Mouse (Mus musculus) left cerebral cortex, postnatal 4 days (tissue): ENCODE data around the gene H2-T24. TPM values are rescaled to one million over a fixed set of nuclear protein-coding genes. Genes with fewer than 3 reads are reported as not detected.
"Not testable (repeated sequence)": the region's sequence is repeated elsewhere in the genome, so short reads cannot be mapped to it uniquely, and the experiment has no call there.

Source experiments
- DNase-seq: peaks from one replicate; pipeline ENCODE4 v3.0.0-alpha.2; 2022
- intact Hi-C: fragments of 180-260 bp; cut with DNase I; formaldehyde crosslinking; loops from one replicate; pipeline ENCODE4 v1.15.1; 2025
- total RNA-seq, 2 experiments: library from RNA; stranded (reverse); gene quantifications; 2 replicates each; pipeline ENCODE4 v1.2.3; 2021

Gene H2-T24
- under 1 TPM; 0.26 to 0.28 TPM for total RNA-seq

DNA sequence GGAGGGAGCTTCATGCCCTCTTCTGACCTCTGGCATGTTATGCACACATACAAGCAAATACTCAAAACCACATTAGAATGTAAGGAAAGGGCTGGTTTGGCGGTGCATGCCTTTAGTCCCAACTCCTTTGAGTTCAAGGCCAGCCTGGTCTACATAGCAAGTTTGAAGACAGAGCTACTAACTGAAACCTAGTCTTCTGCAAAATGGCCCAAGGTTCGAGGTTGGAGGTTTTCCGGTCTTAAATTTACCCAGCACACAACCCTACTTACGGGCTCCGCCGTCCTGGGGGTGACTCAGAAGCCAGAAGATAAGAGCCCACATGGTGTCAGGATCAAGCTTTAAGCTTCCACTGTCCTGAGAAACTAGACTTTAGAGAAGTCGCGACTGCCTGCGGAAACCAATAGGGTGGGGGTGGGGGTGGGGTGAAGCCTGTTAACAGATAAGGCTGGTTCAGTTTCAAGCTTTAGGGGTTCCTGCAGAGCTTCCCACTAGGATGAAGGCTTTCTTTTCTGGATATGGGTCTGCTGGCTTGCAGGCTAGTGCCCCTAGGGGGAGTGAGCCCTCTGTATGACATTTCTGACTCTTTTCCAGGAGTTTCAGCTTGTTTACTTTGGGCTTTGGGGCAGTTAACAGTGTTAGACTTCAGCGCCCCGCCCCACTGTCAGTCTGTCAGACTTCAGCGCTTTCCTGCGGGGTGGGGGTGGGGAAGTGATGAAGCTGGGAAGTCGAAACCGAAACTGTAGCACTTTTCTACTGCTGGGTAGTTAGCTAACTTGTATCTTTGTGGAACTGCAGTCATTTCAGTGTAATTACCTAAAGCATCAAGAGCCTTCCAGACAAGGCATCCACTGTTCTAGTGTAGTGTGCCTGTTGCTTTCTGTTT, at the start of gene H2-T24:
H2-T24 (minus strand) TSS at position 370 of the 883 bp plus-strand sequence.
- intact Hi-C loops: no loop called here
- DNase-seq: peak; percentile 31

DNA sequence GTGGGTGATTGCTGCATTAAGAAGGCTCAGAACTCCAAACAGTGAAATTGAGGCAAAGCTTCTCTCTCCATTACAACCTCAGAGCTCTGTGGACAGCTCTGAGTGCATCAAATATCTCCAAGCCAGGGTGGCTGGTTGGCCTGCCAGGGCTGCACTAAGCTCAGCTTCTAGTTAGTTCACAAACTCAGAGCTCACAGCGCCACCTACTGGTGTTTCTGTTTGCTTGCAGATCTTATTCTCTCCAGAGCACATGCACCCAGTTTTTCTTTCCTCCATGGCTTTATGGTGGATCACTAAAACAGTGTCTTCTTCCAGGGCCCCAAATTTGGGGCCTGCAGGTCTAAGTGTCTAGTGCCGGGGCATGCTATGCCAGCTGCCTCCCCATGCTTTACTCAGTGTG, 40.5 kb upstream of the H2-T24 start:
- intact Hi-C loops: loop anchor here (10.0 kb wide), 2 partner anchors 74 to 134 kb away; partner anchors contain the start of gene H2-T3
- DNase-seq: peak; percentile 91

- intact Hi-C loops, DNase-seq: not testable (repeated sequence)
These were observed 38.0 kb upstream of the H2-T24 start, which contains the start of gene Gm11127 for GRCm38 (mm10) chr17:36058362-36058761. Gene Gm11127 (minus strand): TSS chr17:36058371.

DNA sequence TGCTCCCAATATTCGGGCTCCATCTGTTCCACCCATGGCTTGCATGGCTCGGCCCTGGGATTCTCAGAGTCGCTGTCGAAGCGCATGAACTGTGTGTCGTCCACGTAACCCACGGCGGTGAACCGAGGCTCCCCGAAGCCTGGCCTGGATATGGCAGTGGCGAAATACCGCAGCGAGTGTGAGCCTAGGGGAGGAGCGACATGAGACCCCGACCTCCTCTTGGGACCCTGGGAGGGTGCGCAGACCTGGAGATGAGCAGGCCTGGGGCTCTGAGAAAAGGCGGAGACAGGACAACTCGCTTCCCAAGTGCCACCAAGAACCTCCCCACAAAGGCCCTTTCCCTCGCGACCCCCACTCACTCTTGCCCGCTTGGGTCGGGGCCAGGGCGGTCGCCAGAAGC, 37.6 kb upstream of the H2-T24 start:
- intact Hi-C loops, DNase-seq: not testable (repeated sequence)

DNA sequence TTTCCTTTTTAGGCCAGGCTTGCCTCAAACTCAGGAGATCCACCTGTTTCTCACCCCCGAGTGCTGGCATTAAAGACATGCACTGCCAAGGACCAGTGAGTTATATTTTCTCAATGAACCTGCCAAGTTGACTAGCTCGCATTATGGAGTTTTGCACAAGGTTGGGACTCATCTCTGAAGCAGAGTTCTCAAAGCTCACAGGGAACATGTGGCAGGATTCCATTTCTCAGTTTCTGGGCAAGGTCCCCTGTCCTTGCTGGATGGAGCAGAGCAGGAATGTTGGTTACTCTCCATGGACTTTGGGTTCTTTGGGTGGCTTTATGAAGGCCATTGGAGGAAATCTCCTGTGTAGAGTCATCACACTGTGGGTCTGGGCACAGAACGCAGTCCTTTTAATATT, 22.9 kb upstream of the H2-T24 start:
- DNase-seq: no peak
- intact Hi-C loops: no loop called here

GRCm38 (mm10) chr17:36042610-36043169, 22.3 kb upstream of the H2-T24 start, which contains the start of the genes H2-T22 and Gm6034:
Gene H2-T22 (minus strand): TSS chr17:36042747.
Gene Gm6034 (plus strand): TSS chr17:36042961.
- intact Hi-C loops: not testable (repeated sequence)

GRCm38 (mm10) chr17:36042055-36042454, 21.7 kb upstream of the H2-T24 start:
- DNase-seq, intact Hi-C loops: not testable (repeated sequence)

More at GRCm38 (mm10) chr17:36042610-36043169, 22.3 kb upstream of the H2-T24 start, which contains the start of the genes H2-T22 and Gm6034:
- peak; percentile 49 for DNase-seq

DNA sequence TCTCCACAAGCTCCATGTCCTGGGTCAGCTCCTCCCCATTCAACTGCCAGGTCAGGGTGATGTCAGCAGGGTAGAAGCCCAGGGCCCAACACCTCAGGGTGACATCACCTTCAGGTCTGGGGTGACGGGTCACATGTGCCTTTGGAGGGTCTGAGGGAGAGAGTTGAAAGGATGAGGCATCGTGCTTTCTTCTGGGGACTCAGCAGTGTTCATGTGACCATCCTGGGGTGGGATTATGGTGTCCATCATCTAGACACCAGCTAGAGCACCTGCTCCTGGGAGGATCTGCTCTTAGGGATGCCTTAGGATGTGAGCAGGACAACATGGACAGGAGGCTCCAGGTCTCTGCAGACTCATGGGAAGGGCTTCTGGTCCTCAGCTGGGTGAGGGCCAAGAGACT, 20.2 kb upstream of the H2-T24 start:
- DNase-seq, intact Hi-C loops: not testable (repeated sequence)

- DNase-seq, intact Hi-C loops: not testable (repeated sequence)
These were observed 15.8 kb upstream of the H2-T24 start for GRCm38 (mm10) chr17:36036126-36036525.

DNA sequence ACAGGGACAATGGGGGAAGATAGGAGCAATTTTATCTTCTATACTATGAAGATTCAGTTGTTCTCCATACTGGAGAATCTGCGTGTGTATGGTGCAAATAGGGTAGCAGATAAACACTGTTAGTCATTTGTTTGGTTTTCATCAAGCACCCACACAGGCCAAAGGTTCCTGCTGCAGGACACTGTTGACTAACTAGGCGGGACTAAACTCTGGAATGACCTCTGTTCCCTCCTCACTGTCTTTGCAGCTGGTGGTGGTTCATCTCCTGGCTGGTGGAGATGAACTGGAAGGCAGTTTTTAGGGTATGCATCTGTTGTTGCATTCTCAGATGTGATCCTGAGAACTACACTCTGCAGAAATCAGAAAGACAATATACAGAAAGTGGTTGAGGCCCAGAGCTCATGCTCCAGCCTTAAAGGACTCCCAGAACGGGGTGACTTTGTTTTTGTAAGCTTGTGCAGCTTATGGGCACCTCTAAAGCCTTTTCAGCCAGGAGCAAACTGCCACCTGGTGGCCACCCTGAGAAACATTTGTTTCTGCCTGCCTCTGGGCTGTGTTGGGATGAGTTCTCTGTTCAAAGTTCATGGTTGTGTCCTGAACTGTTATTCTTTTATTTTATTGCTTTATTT, 14.8 kb upstream of the H2-T24 start:
- DNase-seq: peak; percentile 48
- intact Hi-C loops: loop anchor here (2.0 kb wide), 1 partner anchor 38 kb away; no protein-coding TSS in a partner anchor

DNA sequence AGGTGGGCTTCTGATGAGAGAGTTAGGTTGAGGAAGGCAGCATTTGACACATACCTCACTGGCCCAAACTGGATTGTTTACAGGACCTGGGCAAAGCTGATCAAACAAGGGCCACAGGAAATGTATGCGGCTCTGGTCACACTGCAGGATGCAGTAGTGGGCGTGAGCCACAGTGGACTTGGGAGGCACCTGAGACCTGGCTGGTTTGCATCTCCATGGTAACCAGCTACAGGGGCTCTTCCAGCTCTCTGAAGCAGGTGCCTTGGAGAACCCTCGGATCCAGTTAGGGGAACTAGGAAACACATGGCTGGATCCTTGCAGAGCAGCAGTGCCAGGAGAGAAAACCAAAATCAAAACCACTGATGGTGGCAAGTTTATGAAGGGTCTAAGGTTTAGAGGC, 14.2 kb upstream of the H2-T24 start:
- DNase-seq: not testable (repeated sequence)
- intact Hi-C loops: loop anchor here (2.0 kb wide), 1 partner anchor 38 kb away; no protein-coding TSS in a partner anchor

GRCm38 (mm10) chr17:36032351-36032875, 12.1 kb upstream of the H2-T24 start, which contains the start of gene H2-T23:
Gene H2-T23 (minus strand): TSS chr17:36032855.
- peak; percentile 10 for DNase-seq
- intact Hi-C loops: not testable (repeated sequence)

DNA sequence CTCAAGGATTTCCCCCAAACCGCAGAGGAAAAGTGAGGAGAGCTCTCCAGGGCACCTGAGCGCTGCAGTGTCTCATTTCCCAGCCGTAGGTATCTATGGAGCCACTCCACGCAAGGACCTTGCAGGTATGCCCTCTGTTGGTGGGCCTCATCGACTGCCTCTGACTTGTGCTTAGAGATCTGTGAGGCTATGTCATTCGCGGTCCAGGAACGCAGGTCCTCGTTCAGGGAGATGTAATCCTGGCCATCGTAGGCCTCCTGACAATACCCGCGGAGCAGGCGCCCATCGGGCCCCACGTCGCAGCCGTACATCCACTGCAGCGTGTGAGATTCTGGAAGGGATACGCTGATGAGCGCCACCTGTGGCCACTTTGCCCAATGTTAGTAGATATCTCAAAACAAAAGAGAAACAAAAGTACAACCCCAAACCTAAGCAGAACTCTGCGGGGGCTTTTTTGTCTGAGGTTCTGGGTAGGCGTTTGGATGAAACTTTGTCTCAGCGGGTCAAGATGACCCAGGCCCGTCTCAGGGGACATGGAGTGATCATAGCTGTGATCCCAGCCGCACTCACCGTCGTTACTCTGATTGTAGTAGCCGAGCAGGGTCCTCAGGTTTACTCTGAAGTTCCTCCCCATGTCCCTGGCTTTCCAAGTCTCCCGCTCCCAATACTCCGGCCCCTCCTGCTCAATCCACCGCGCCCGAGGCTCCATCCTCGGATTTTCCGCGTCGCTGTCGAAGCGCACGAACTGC, 11.4 kb upstream of the H2-T24 start:
- intact Hi-C loops: not testable (repeated sequence)
- peak; percentile 30 for DNase-seq

DNA sequence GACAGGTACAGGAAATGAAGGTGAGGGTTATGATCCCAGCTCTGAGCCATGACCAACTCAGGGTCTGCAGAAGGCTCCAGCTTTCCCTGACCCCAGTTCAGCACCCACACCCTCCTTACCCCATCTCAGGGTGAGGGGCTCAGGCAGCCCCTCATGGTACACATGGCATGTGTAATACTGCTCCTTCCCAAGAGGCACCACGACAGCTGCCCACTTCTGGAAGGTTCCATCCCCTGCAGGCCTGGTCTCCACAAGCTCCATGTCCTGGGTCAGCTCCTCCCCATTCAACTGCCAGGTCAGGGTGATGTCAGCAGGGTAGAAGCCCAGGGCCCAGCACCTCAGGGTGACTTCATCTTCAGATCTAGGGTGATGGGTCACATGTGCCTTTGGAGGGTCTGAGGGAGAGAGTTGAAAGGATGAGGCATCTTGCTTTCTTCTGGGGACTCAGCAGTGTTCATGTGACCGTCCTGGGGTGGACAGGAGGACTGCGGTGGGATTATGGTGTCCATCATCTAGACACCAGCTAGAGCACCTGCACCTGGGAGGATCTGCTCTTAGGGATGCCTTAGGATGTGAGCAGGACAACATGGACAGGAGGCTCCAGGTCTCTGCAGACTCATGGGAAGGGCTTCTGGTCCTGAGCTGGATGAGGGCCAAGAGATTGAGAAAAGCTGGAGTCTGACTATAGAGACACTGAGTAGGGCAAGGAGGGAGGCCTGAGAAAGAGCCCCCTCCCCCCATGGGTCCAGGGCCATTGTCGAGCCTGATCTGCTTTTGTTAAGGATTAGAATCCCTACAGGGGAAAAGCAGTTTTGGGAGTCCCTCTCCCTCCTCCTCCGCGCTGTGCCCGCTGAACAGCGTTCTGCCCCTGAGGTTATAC, 10.6 kb upstream of the H2-T24 start:
- DNase-seq: not testable (repeated sequence)

DNA sequence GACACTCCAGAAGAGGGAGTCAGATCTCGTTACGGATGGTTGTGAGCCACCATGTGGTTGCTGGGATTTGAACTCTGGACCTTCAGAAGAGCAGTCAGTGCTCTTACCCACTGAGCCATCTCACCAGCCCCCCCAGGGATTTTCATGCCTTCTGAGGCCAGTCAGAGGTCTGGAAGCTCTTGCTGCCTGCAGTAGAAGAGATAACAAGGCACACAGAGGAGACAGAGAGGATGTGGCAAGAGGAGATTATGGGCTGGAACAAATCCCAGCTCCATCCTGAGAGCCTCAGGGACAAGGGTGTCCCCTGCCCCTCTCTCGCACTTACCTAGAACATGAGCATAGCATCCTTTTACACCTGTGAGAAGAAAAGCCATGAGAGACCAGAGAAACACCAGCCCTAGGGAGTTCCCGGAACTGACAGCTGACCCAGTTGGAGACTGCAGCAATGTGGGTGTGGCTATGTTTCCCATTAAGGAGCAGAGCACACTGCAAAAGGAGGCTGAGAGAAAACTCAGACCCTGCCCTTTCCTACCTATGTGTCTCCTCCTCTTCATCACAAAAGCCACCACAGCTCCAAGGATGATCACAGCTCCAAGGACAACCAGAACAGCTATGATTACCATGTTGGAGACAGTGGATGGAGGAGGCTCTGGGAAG, 9.8 kb upstream of the H2-T24 start:
- intact Hi-C loops: not testable (repeated sequence)

More for the DNA sequence above, 10.6 kb upstream of the H2-T24 start:
- intact Hi-C loops: not testable (repeated sequence)

DNA sequence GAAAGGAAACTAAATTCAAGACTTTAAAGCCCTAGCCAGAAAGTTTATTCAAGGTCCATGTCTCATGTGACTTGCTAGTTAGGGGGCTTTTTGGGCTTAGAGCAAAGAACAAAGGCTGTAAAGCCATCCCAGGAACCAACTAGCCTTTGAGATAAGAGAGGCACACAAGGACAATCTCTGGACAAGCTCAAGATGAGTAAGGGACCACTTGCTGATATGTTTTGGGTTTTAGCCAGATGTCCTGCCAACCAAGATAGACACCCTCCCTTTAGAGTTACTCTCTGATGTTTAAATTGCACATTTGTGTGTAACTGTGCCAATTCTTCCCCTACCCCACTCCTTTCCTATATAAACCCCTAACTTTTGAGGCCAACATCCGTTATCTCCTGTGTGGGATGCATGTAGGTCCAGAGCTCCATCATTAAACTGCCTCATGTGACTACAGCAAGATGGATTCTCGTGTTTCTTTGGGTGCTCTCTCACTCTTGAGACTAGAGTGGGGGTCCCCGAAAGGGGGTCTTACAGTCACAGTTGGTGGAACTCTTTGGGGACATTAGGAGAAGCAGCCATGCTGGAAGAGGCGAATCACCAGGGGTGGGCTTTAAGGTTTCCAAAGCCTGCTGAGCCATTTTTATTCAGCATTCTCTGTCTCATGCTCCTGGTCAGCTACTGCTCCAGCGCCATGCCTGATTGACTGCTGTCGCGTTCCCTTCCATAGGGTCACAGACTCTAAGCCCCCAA, 8.7 kb upstream of the H2-T24 start:
- intact Hi-C loops: no loop called here
- no peak for DNase-seq

More for the DNA sequence above, 9.8 kb upstream of the H2-T24 start:
- not testable (repeated sequence) for DNase-seq

GRCm38 (mm10) chr17:36027663-36028062, 7.3 kb upstream of the H2-T24 start:
- DNase-seq: no peak
- intact Hi-C loops: no loop called here

GRCm38 (mm10) chr17:36025901-36026300, 5.5 kb upstream of the H2-T24 start:
- intact Hi-C loops: no loop called here
- no peak for DNase-seq
